Mouse (Mus musculus) stomach, postnatal 0 days (tissue): ENCODE results near the gene Rbp3. TPM values are rescaled to one million over a fixed set of nuclear protein-coding genes. Genes with fewer than 3 reads are reported as not detected.

ENCODE experiments used
- ATAC-seq: fragments of 200-750 bp; cut with Nextera tagmentation; 2 replicates; pipeline ENCODE4 v1.8.0; 2017; ENCODE audit not compliant: low FRiP score, low TSS enrichment
- DNase-seq: peaks from one replicate; pipeline ENCODE4 v3.0.0-alpha.2; 2016; ENCODE audit warnings: low spot score
- H3K27ac ChIP-seq: fragments of 300-500 bp; sonication (generic); replicated peaks from 2 replicates; pipeline ENCODE4 v1.5.1; 2014; ENCODE audit warnings: mild to moderate bottlenecking, control low read depth
- H3K27me3 ChIP-seq: fragments of 300-500 bp; sonication (generic); 2 replicates; pipeline ENCODE4 v1.6.1; 2014; ENCODE audit warnings: low read length; ENCODE audit not compliant: control insufficient read depth, insufficient read depth
- H3K36me3 ChIP-seq: fragments of 300-500 bp; sonication (generic); 2 replicates; pipeline ENCODE4 v1.6.1; 2014; ENCODE audit warnings: low read length, mixed read lengths; ENCODE audit not compliant: control insufficient read depth, insufficient read depth
- H3K4me1 ChIP-seq: fragments of 300-500 bp; sonication (generic); replicated peaks from 2 replicates; pipeline ENCODE4 v1.6.1; 2014; ENCODE audit warnings: antibody characterized with exemption; ENCODE audit not compliant: control insufficient read depth, insufficient read depth
- H3K4me2 ChIP-seq: fragments of 300-500 bp; sonication (generic); replicated peaks from 2 replicates; pipeline ENCODE4 v1.6.1; 2014; ENCODE audit warnings: low read depth, mild to moderate bottlenecking, control low read depth, moderate library complexity
- H3K4me3 ChIP-seq: fragments of 300-500 bp; sonication (generic); 2 replicates; pipeline ENCODE4 v1.5.1; 2014; ENCODE audit warnings: low read depth, low read length, control low read depth
- H3K9ac ChIP-seq: fragments of 300-500 bp; sonication (generic); 2 replicates; pipeline ENCODE4 v1.6.1; 2014; ENCODE audit warnings: mild to moderate bottlenecking, low read length, control low read depth, mixed read lengths
- H3K9me3 ChIP-seq: fragments of 300-500 bp; sonication (generic); 2 replicates; pipeline ENCODE4 v1.6.1; 2016; ENCODE audit warnings: low read length; ENCODE audit not compliant: control insufficient read depth
- CTCF ChIP-seq: IDR thresholded peaks from 2 replicates; pipeline ENCODE4 v1.5.1; 2016; ENCODE audit warnings: antibody characterized with exemption, low read depth, mild to moderate bottlenecking, moderate library complexity
- EP300 ChIP-seq: optimal IDR thresholded peaks from 2 replicates; pipeline ENCODE3; 2016; ENCODE audit warnings: antibody characterized with exemption
- WGBS: fragments of 180-500 bp; shearing (Covaris S2); extraction: QIAGEN DNeasy Blood & Tissue Kit; methylation state at CpG from one replicate; pipeline ENCODE4 v1.1.7; 2014; 5-methylcytosine and 5-hydroxymethylcytosine counted together
- polyA plus RNA-seq: library from polyadenylated mRNA; unstranded; fragments of >200 nt; fragmentation: Nextera tagmentation; extraction: Ambion mirVana; gene quantifications from 2 replicates; pipeline ENCODE4 v1.2.1, GENCODE M21; 2015

The Rbp3 gene
- polyA plus RNA-seq, 1 experiment from 2014 or later: not detected

DNA sequence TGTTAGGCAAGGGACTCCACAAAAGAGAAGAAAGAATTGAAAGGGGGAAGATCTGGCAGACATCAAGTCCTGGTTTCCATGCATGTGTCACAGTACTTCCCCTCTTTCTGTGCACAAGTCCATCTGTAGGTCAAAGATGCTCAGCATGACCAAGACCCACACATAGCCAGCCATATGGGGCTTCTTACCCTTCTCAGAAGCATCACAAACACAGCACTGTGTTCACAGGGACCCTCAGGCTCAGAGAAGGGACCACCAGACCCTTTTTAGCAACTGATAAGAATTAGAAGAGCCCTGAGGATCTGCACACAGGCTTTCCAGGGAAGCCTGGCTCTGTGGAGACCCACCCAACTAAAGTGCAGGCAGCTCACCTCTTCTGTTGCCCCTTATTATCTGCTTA lies 46.3 kb downstream of the Rbp3 start:
- DNase-seq (no peak), ATAC-seq (no peak; the same call in 1 of the 2 replicates)
- no peak overlapping the region for H3K4me2 ChIP-seq
- H3K9ac ChIP-seq: no peak overlapping the region
- no peak overlapping the region for H3K27ac ChIP-seq
- H3K9me3 ChIP-seq: no peaks in the 10 kb centered on the region
- no peaks in the 10 kb centered on the region for H3K4me1 ChIP-seq
- TF ChIP-seq CTCF (no peak), EP300 (no peak)
- no peaks in the 10 kb centered on the region for H3K36me3 ChIP-seq
- H3K27me3 ChIP-seq: no peaks in the 10 kb centered on the region
- H3K4me3 ChIP-seq: no peak overlapping the region

DNA sequence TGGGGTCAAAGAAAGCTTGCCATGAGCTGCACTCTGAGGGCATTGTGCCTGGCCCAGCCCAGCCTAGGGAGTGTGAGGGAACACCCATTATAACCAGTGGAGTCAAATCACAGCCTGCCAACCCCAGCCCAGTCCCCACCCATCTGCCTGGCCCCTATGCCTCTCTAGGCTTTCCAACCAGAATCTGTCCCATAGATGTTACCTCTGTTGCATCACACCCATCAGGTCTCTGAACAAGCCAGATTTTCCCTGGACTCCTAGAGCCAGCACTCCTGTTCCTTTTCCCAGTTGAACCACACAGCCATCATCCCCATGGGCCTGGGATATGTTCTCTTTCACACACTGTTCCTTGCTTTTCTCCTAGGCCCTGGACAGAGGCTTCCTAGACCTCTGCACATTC lies 47.6 kb downstream of the Rbp3 start:
- Histone ChIP-seq H3K4me3 (no peak overlapping the region), H3K9ac (no peak overlapping the region), H3K4me2 (no peak overlapping the region), H3K27ac (no peak overlapping the region), H3K9me3 (no peaks in the 10 kb centered on the region), H3K36me3 (no peaks in the 10 kb centered on the region), H3K27me3 (no peaks in the 10 kb centered on the region), H3K4me1 (no peaks in the 10 kb centered on the region)
- no peak for TF ChIP-seq CTCF
- no peak for TF ChIP-seq EP300
- no peak for DNase-seq
- no peak for ATAC-seq

DNA sequence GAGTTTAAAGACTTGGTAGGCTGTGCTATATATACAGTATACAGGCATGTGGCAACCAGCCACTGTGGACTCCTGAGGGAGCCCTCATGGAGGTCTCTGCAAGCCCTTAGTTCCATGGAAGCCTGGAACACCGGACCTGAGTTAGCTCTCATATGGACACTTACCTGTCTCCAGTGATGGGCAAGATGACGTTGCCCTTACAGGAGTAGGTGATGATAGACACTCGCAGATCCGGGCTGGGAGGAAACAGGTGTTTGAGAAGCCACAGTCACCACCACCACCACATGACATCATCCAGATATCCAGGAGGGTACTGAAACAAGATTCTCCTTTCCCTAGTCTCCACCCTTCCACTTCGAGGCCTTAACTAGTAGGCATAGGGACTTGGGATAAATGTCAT lies 48.6 kb downstream of the Rbp3 start:
- Histone ChIP-seq H3K36me3 (no peaks in the 10 kb centered on the region), H3K27me3 (no peaks in the 10 kb centered on the region), H3K27ac (no peak overlapping the region), H3K9me3 (no peaks in the 10 kb centered on the region), H3K9ac (no peak overlapping the region), H3K4me3 (no peak overlapping the region), H3K4me2 (no peak overlapping the region), H3K4me1 (no peaks in the 10 kb centered on the region)
- WGBS: 91% methylated on average over 5 of the region's 5 CpGs
- DNase-seq: no peak
- ATAC-seq: no peak
- no peak for TF ChIP-seq EP300
- TF ChIP-seq CTCF: no peak

Other genes with a start within 250 kb of the Rbp3 start
- 2.0 and 2.2 TPM in 2 replicates for gene Gdf10, start 30.4 kb upstream of the Rbp3 start, polyA plus RNA-seq
- gene Gdf2, start 13.0 kb upstream of the Rbp3 start, polyA plus RNA-seq: 0.02 and 0.07 TPM in 2 replicates
- 0.04 TPM in 1 of 2 replicates, not detected in the other for gene Zfp488, start 24.8 kb downstream of the Rbp3 start, polyA plus RNA-seq
- not detected in 2 replicates for gene Gm30083, start 61.2 kb downstream of the Rbp3 start, polyA plus RNA-seq
- not detected in 2 replicates for gene Gm5460, start 62.8 kb downstream of the Rbp3 start, polyA plus RNA-seq
- gene Antxrl, start 98.7 kb downstream of the Rbp3 start, polyA plus RNA-seq: not detected in 2 replicates
- 65.7 and 66.2 TPM in 2 replicates for gene Anxa8, start 132.0 kb downstream of the Rbp3 start, polyA plus RNA-seq
- gene A630023A22Rik, start 148.8 kb downstream of the Rbp3 start, polyA plus RNA-seq: 0.15 and 0.24 TPM in 2 replicates
- gene Npy4r, start 198.5 kb downstream of the Rbp3 start, polyA plus RNA-seq: 0.22 and 0.24 TPM in 2 replicates
- 0.12 and 0.46 TPM in 2 replicates for gene Gprin2, start 247.7 kb downstream of the Rbp3 start, polyA plus RNA-seq